Mouse (Mus musculus) brain, adult 2 months (tissue): ENCODE results near the gene Agmo.

Experiments used
- DNase-seq: peaks from one replicate; pipeline ENCODE4 v3.0.0; 2011; ENCODE audit warnings: low read depth, low spot score

Agmo gene

GRCm38 (mm10) chr12:37241566-37242021 is at the start of gene Agmo:
TSS of gene Agmo (plus strand) at chr12:37241641.
- peak; percentile 76 for DNase-seq

GRCm38 (mm10) chr12:37231119-37231518 is 10.3 kb upstream of the Agmo start:
- DNase-seq, result no peak

GRCm38 (mm10) chr12:37240975-37241565 is 371 bp upstream of the Agmo start:
- no peak for DNase-seq

GRCm38 (mm10) chr12:37242484-37242883 is 1.0 kb downstream of the Agmo start:
- DNase-seq, result no peak

- no peak for DNase-seq
Measured at GRCm38 (mm10) chr12:37244876-37245275, 3.4 kb downstream of the Agmo start.

GRCm38 (mm10) chr12:37251688-37252087 is 10.2 kb downstream of the Agmo start:
- DNase-seq, result no peak

GRCm38 (mm10) chr12:37257099-37257498 is 15.7 kb downstream of the Agmo start:
- DNase-seq, result no peak

- DNase-seq, result no peak
Measured at GRCm38 (mm10) chr12:37259771-37260528, 18.5 kb downstream of the Agmo start.

GRCm38 (mm10) chr12:37263685-37264084 is 22.2 kb downstream of the Agmo start:
- DNase-seq, result no peak

- DNase-seq, result no peak
Measured at GRCm38 (mm10) chr12:37268636-37269152, 27.3 kb downstream of the Agmo start.

- no peak for DNase-seq
Measured at GRCm38 (mm10) chr12:37272660-37273059, 31.2 kb downstream of the Agmo start.

GRCm38 (mm10) chr12:37273964-37274657 is 32.7 kb downstream of the Agmo start:
- DNase-seq, result no peak

- DNase-seq, result no peak
Measured at GRCm38 (mm10) chr12:37274658-37275019, 33.2 kb downstream of the Agmo start.

GRCm38 (mm10) chr12:37306956-37307466 is 65.6 kb downstream of the Agmo start:
- DNase-seq, result no peak

GRCm38 (mm10) chr12:37310786-37311185 is 69.3 kb downstream of the Agmo start:
- DNase-seq, result no peak

- no peak for DNase-seq
Measured at GRCm38 (mm10) chr12:37322860-37323259, 81.4 kb downstream of the Agmo start.

GRCm38 (mm10) chr12:37334987-37335386 is 93.5 kb downstream of the Agmo start:
- peak; percentile 3 for DNase-seq

- no peak for DNase-seq
Measured at GRCm38 (mm10) chr12:37344225-37344624, 102.8 kb downstream of the Agmo start.

GRCm38 (mm10) chr12:37345696-37346095 is 104.3 kb downstream of the Agmo start:
- no peak for DNase-seq

- DNase-seq, result no peak
Measured at GRCm38 (mm10) chr12:37392316-37392715, 150.9 kb downstream of the Agmo start.

GRCm38 (mm10) chr12:37402541-37402940 is 161.1 kb downstream of the Agmo start:
- no peak for DNase-seq

- DNase-seq, result no peak
Measured at GRCm38 (mm10) chr12:37426350-37426749, 184.9 kb downstream of the Agmo start.
